Mouse (Mus musculus): ENCODE measurements around the gene Elane. TPM values are rescaled to one million over a fixed set of nuclear protein-coding genes. Genes with fewer than 3 reads are reported as not detected.

The Elane gene
- polyA plus RNA-seq, 1 experiment from 2014 or later, result 0.31 TPM

DNA sequence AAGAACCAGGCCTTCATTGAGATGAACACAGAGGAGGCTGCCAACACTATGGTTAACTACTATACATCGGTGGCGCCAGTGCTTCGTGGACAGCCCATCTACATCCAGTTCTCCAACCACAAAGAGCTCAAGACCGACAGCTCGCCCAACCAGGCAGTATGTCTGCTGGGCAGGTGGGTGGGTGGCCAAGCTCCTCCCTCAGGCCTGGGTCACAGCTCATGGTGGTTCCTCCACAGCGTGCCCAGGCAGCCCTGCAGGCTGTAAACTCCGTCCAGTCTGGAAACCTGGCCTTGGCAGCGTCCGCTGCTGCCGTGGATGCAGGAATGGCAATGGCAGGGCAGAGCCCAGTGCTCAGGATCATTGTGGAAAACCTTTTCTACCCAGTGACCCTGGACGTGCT, 26.9 kb upstream of the Elane start:
- no peak for ATAC-seq (ENCODE audit: low FRiP score)
- Histone ChIP-seq H3K27ac (replicated peaks) (0 out of 2 replicates have a peak overlapping the region, but pooled peaks have one; percentile 9), H3K4me2 (no peak overlapping the region), H3K4me1 (peaks cover 57% of the 10 kb centered on the region), H3K9me3 (replicated peaks) (no peaks in the 10 kb centered on the region), H3K9ac (replicated peaks) (no peak overlapping the region), H3K36me3 (peaks cover 60% of the 10 kb centered on the region), H3K27me3 (replicated peaks) (no peaks in the 10 kb centered on the region), H3K4me3 (replicated peaks) (no peak overlapping the region)
- 84% methylated on average over 11 of the region's 11 CpGs for WGBS

DNA sequence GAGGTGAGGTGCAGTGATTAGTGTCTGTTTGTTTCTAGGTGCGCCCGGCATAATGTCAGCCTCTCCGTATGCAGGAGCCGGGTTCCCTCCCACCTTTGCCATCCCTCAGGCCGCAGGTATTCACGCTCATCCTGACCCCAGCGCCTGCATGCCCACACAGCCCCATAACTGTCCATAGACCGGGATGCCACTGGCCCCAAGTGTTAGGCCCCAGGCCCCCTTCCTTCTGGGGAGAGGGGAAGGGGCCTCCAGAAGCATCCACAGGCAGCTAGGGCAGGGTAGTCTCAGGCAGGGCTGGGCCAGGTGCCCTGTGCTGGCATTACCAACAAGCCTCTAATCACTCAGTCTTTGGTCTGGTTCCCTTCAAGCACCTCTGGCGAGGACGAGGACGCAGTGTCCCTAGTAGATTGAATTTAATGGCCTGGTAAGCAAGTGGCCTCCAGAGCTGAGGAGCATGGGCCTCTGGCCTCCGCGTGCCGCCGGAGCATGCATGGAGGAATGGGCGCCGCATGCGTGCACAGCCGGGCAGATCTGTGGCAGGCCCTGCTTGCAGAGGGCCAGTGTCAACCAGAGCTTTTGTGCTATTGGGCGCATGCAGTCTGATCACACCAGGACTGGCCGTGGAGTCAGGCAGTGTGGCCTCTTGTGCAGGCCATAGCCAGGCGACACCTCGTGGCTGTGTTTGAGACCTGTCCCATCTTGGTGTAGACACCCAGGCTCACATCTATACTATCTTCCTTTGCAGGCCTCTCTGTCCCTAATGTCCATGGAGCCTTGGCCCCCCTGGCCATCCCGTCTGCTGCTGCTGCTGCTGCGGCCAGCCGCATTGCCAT, 25.8 kb upstream of the Elane start:
- H3K4me1 ChIP-seq, result peaks cover 64% of the 10 kb centered on the region
- no peaks in the 10 kb centered on the region for H3K9me3 ChIP-seq (replicated peaks)
- H3K36me3 ChIP-seq, result peaks cover 69% of the 10 kb centered on the region
- H3K4me2 ChIP-seq, result no peak overlapping the region
- no peak for ATAC-seq (ENCODE audit: low FRiP score)
- H3K27me3 ChIP-seq (replicated peaks), result no peaks in the 10 kb centered on the region
- WGBS, result 89% methylated on average over 26 of the region's 26 CpGs
- H3K9ac ChIP-seq (replicated peaks), result no peak overlapping the region
- H3K27ac ChIP-seq (replicated peaks), result 0 out of 2 replicates have a peak overlapping the region, but pooled peaks have one; percentile 0
- no peak overlapping the region for H3K4me3 ChIP-seq (replicated peaks)

- H3K36me3 ChIP-seq, result peaks cover 80% of the 10 kb centered on the region
- H3K27ac ChIP-seq (replicated peaks), result 0 out of 2 replicates have a peak overlapping the region, but pooled peaks have one; percentile 23
Observed at GRCm38 (mm10) chr10:79861230-79862048, 24.6 kb upstream of the Elane start.

DNA sequence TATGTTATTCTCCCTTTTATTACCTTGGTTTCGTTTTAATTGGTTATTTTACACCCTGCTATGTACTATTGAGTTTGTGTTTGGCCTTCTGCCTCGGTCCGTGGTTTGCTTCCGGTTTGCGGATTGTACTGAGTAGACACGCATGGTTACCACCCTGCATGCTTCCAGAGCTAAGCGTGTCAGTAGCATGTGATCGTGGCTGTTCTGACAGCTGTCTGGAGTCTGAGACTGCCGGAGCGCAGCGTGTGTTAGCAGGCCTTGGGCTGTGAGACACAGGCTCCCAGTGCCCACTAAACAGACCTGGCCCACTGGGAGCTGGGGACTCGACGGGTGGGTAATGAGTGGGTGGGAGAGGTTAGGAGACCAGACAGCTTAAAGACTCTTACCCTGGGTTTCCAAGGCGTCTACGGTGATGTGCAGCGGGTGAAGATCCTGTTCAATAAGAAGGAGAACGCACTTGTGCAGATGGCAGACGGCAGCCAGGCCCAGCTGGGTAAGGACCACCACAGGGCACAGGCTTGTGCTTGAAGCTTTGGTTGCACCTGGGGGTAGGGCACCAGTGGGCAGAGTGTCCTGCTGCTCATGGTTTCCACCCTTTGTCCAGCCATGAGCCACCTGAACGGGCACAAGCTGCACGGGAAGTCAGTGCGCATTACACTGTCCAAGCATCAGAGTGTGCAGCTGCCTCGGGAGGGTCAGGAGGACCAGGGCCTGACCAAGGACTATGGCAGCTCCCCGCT, 23.8 kb upstream of the Elane start:
- H3K27ac ChIP-seq (replicated peaks), result 0 out of 2 replicates have a peak overlapping the region, but pooled peaks have one; percentile 23
- WGBS, result 74% methylated on average over 23 of the region's 23 CpGs
- H3K36me3 ChIP-seq, result peaks cover 84% of the 10 kb centered on the region
- H3K9ac ChIP-seq (replicated peaks), result no peak overlapping the region
- H3K4me3 ChIP-seq (replicated peaks), result no peak overlapping the region
- H3K27me3 ChIP-seq (replicated peaks), result no peaks in the 10 kb centered on the region
- no peak overlapping the region for H3K4me2 ChIP-seq
- ATAC-seq (ENCODE audit: low FRiP score), result no peak
- H3K4me1 ChIP-seq, result peaks cover 57% of the 10 kb centered on the region
- no peaks in the 10 kb centered on the region for H3K9me3 ChIP-seq (replicated peaks)

More at GRCm38 (mm10) chr10:79861230-79862048, 24.6 kb upstream of the Elane start:
- Histone ChIP-seq H3K9me3 (replicated peaks) (no peaks in the 10 kb centered on the region), H3K9ac (replicated peaks) (no peak overlapping the region), H3K4me2 (no peak overlapping the region), H3K4me3 (replicated peaks) (no peak overlapping the region), H3K27me3 (replicated peaks) (no peaks in the 10 kb centered on the region), H3K4me1 (peaks cover 62% of the 10 kb centered on the region)
- ATAC-seq (ENCODE audit: low FRiP score), result no peak
- 72% methylated on average over 25 of the region's 25 CpGs for WGBS

DNA sequence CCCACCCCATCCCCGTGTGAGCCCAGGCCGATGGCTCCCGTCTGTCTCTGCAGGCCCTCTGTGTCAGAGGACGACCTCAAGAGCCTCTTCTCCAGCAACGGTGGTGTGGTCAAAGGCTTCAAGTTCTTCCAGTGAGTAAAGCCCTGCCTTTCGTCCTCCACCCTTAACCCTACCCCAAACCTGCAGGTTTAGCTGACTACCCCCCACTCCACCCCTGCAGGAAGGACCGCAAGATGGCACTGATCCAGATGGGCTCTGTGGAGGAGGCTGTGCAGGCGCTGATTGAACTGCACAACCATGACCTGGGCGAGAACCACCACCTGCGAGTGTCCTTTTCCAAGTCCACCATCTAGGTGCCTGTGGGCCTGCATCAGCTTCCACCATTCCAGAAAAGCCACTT, 23.1 kb upstream of the Elane start:
- Histone ChIP-seq H3K4me2 (no peak overlapping the region), H3K4me3 (replicated peaks) (no peak overlapping the region), H3K36me3 (peaks cover 83% of the 10 kb centered on the region), H3K27ac (replicated peaks) (no peak overlapping the region), H3K4me1 (peaks cover 54% of the 10 kb centered on the region), H3K9me3 (replicated peaks) (no peaks in the 10 kb centered on the region), H3K9ac (replicated peaks) (no peak overlapping the region), H3K27me3 (replicated peaks) (no peaks in the 10 kb centered on the region)
- whole genome bisulfite sequencing, result 76% methylated on average over 10 of the region's 10 CpGs
- ATAC-seq (ENCODE audit: low FRiP score), result no peak

DNA sequence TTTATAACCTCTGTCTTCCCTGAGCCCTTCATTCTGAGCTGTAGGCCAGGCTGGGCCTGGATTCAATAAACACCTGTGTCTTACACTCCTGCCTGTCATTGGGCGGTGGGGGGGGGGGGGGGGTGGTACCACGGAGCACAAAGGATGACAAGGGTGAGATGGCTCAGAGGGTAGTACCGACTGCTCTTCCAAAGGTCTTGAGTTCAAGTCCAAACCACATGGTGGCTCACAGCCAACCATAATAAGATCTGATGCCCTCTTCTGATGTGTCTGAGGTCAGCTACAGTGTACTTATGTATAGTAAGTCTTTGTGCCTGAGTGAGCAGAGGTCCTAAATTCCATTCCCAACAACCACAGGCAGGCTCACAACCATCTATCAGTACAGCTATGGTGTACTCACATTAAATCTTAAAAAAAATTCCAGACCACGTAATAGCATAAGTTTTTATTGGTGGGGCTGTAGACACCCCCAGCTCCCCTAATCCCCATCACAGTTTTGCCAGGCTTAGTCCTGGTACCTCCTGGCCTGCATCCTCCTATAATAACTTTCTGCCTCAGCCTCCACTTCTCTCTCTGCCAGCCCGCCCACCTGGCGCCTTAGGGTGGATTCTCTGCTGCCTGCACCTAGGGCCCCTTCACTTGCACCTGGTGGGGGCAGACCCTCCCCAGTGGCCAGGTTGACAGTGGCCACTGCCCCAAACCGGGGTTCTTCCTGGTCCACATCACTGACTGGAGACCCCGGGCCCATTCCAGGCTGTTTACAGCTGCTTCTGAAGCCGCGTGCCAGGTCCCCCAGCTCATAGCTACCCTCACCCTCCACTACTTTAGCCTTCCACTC, 21.5 kb upstream of the Elane start:
- Histone ChIP-seq H3K4me3 (replicated peaks) (no peak overlapping the region), H3K9me3 (replicated peaks) (no peaks in the 10 kb centered on the region), H3K9ac (replicated peaks) (peak overlapping the region; percentile 20; the same call in 1 of the 2 replicates), H3K27me3 (replicated peaks) (no peaks in the 10 kb centered on the region), H3K4me2 (no peak overlapping the region; the same call in 1 of the 2 replicates), H3K27ac (replicated peaks) (peak overlapping the region; percentile 51; the same call in 1 of the 2 replicates), H3K36me3 (peaks cover 76% of the 10 kb centered on the region), H3K4me1 (peaks cover 45% of the 10 kb centered on the region)
- ATAC-seq (ENCODE audit: low FRiP score), result peak; percentile 9; the same call in 1 of the 2 replicates
- 63% methylated on average over 8 of the region's 10 CpGs for WGBS

GRCm38 (mm10) chr10:79865189-79865601, 20.9 kb upstream of the Elane start:
- H3K27ac ChIP-seq (replicated peaks), result peak overlapping the region; percentile 51; the same call in 1 of the 2 replicates
- H3K27me3 ChIP-seq (replicated peaks), result no peaks in the 10 kb centered on the region
- WGBS, result 64% methylated on average over 12 of the region's 12 CpGs
- ATAC-seq (ENCODE audit: low FRiP score), result peak; percentile 6
- H3K4me3 ChIP-seq (replicated peaks), result no peak overlapping the region
- peaks cover 75% of the 10 kb centered on the region for H3K36me3 ChIP-seq
- H3K4me1 ChIP-seq, result peaks cover 46% of the 10 kb centered on the region
- H3K9ac ChIP-seq (replicated peaks), result peak overlapping the region; percentile 20; the same call in 1 of the 2 replicates
- no peak overlapping the region for H3K4me2 ChIP-seq
- H3K9me3 ChIP-seq (replicated peaks), result no peaks in the 10 kb centered on the region

DNA sequence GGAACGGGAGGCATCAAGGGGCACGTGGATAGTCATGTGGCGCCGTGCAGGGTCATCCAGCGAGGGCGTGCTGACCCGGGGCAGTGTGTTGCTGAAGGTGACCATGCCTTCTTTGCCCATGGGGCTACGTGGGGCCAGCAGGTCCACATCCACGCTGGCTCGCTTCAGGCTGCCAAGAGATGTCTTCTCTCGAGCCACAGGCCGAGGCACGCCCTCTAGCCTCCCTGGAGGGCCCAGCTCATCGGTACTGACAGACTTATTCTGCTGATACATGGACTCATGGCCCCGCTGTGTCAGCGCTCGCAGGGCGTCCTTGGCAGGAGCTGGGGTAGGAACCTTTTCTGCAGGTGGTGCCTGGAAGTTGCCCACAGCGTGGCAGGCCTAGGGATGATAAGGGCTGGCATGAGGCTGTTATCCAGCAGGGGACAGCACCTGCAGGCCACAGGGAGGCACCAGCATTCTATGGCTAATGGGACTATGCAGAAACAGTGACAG, 20.2 kb upstream of the Elane start:
- Histone ChIP-seq H3K27ac (replicated peaks) (peak overlapping the region; percentile 50), H3K4me2 (no peak overlapping the region), H3K9ac (replicated peaks) (no peak overlapping the region), H3K9me3 (replicated peaks) (no peaks in the 10 kb centered on the region), H3K36me3 (peaks cover 68% of the 10 kb centered on the region), H3K4me1 (peaks cover 48% of the 10 kb centered on the region), H3K27me3 (replicated peaks) (no peaks in the 10 kb centered on the region), H3K4me3 (replicated peaks) (no peak overlapping the region)
- no peak for ATAC-seq (ENCODE audit: low FRiP score)
- WGBS, result 74% methylated on average over 19 of the region's 19 CpGs

GRCm38 (mm10) chr10:79866601-79867000, 19.4 kb upstream of the Elane start:
- 71% methylated on average over 11 of the region's 11 CpGs for WGBS
- no peak overlapping the region for H3K4me2 ChIP-seq
- peaks cover 64% of the 10 kb centered on the region for H3K36me3 ChIP-seq
- no peak overlapping the region for H3K9ac ChIP-seq (replicated peaks)
- H3K27ac ChIP-seq (replicated peaks), result no peak overlapping the region; the same call in 1 of the 2 replicates
- no peak for ATAC-seq (ENCODE audit: low FRiP score)
- H3K9me3 ChIP-seq (replicated peaks), result no peaks in the 10 kb centered on the region
- no peak overlapping the region for H3K4me3 ChIP-seq (replicated peaks)
- H3K4me1 ChIP-seq, result peaks cover 55% of the 10 kb centered on the region
- no peaks in the 10 kb centered on the region for H3K27me3 ChIP-seq (replicated peaks)

DNA sequence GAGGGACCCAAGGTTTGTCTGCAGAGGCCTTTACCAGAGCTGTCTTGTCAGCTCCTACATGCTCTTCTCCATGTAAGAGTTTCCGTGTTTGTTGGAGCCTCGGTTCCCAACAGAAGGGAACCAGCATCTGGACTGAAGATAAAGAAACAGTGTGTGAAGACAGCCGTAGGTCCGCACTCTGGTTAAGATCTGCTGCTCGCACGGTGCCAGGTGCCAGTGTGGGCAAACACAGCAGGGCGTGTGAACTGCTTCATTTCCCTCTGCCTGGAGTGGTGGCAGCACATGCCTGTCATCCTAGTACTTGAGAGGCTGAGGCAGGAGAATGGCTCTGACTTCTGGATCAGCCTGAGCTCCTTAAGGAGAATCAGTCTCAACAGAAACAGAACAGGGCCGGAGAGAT, 14.2 kb upstream of the Elane start:
- peak overlapping the region; percentile 70 for H3K4me3 ChIP-seq (replicated peaks)
- peaks cover 21% of the 10 kb centered on the region for H3K36me3 ChIP-seq
- H3K9ac ChIP-seq (replicated peaks), result no peak overlapping the region
- no peaks in the 10 kb centered on the region for H3K9me3 ChIP-seq (replicated peaks)
- no peaks in the 10 kb centered on the region for H3K27me3 ChIP-seq (replicated peaks)
- no peak for ATAC-seq (ENCODE audit: low FRiP score)
- H3K4me1 ChIP-seq, result peaks cover 56% of the 10 kb centered on the region
- H3K4me2 ChIP-seq, result peak overlapping the region; percentile 89
- whole genome bisulfite sequencing, result 80% methylated on average over 8 of the region's 8 CpGs
- H3K27ac ChIP-seq (replicated peaks), result no peak overlapping the region; the same call in 1 of the 2 replicates
